Mouse (Mus musculus): Measurements from ENCODE around the gene Brca2. TPM values are rescaled to one million over a fixed set of nuclear protein-coding genes. Genes with fewer than 3 reads are reported as not detected.

Gene Brca2
- total RNA-seq, 2 experiments from 2014 or later = 2.5 to 3.0 TPM

Other genes with a start within 250 kb of the Brca2 start
- not detected for gene Zar1l, start 4.5 kb upstream of the Brca2 start, total RNA-seq (2021)
- gene N4bp2l1, start 74.6 kb downstream of the Brca2 start, total RNA-seq (2021) = 10 to 100 TPM; 23.1 to 27.1 TPM
- 10 to 100 TPM; 69.6 to 88.7 TPM for gene N4bp2l2, start 143.6 kb downstream of the Brca2 start, total RNA-seq (2021)
- gene Pds5b, start 151.1 kb downstream of the Brca2 start, total RNA-seq (2021) = 10 to 100 TPM; 19.8 to 19.9 TPM